Mouse (Mus musculus) stomach, postnatal 0 days (tissue): ENCODE results near the gene Cnih2.

Experiments used
- CTCF ChIP-seq: IDR thresholded peaks from 2 replicates; pipeline ENCODE4 v1.5.1; 2016; ENCODE audit warnings: antibody characterized with exemption, low read depth, mild to moderate bottlenecking, moderate library complexity
- EP300 ChIP-seq: optimal IDR thresholded peaks from 2 replicates; pipeline ENCODE3; 2016; ENCODE audit warnings: antibody characterized with exemption

- no peak for TF ChIP-seq CTCF
- TF ChIP-seq EP300: no peak
Observed at GRCm38 (mm10) chr19:5113783-5114182, 15.5 kb upstream of the Cnih2 start.
